ENCODE assay signal across 21 mouse cellular contexts in genomic region chr10:76771086-76771485, GRCm38 (mm10). TPM values are rescaled to one million over a fixed set of nuclear protein-coding genes. Genes with fewer than 3 reads are reported as not detected.
A peak's percentile ranks its signal among the peaks of the same experiment; 100 is the strongest.
DNase-seq lines count a peak whose midpoint lies in the region; ATAC-seq and TF ChIP-seq lines count a peak whose summit lies in the region.
"Had no signal": no experiment of that assay in that cellular context is flagged by ENCODE, and none has a peak within 500 bp of the region (broad histone marks: within the 10 kb centered on the region; RNA-seq: fewer than 3 reads in every experiment).

No protein-coding gene starts in this region.

- no peaks in the 10 kb centered on the region for H3K36me3 ChIP-seq in kidney, embryonic 16.5 days (ENCODE audit: insufficient read depth, low read length)
- H3K36me3 ChIP-seq in ES-E14 (ENCODE audit: control insufficient read depth, insufficient read depth, low read length, poor library complexity, severe bottlenecking) = no peaks in the 10 kb centered on the region
- H3K36me3 ChIP-seq in embryonic facial prominence, embryonic 10.5 days (replicated peaks) = peaks cover 19% of the 10 kb centered on the region
- H3K36me3 ChIP-seq: heart, embryonic 13.5 days had no signal

- H3K27ac ChIP-seq in kidney, embryonic 16.5 days (ENCODE audit: low read length) = no peak overlapping the region
- no peak overlapping the region for H3K27ac ChIP-seq in ES-E14 (ENCODE audit: insufficient read depth, low read depth, low read length, poor library complexity, severe bottlenecking)
- no peak overlapping the region for H3K27ac ChIP-seq in embryonic facial prominence, embryonic 10.5 days (replicated peaks)
- H3K27ac ChIP-seq: heart, embryonic 13.5 days had no signal

- 0 out of 2 replicates have a peak, but pooled peaks have one; percentile 12 for ATAC-seq in kidney, embryonic 16.5 days (ENCODE audit: low FRiP score, low TSS enrichment)
- ATAC-seq: CD4-positive, CD25-positive, alpha-beta regulatory T cell, adult 4 months; forebrain, embryonic 14.5 days; hindbrain, embryonic 16.5 days; inflammation-experienced regulatory T-cells, adult 6 months; intestine, postnatal 0 days had no signal

- in situ Hi-C loops in ES-E14 (cut with MboI; ENCODE audit: low sequenced_read_pairs in 2 of 2, unreplicated experiment in 2 of 2) = no loop called here

- H3K9ac ChIP-seq in kidney, embryonic 16.5 days (replicated peaks; ENCODE audit: low read length) = no peak overlapping the region
- no peak overlapping the region for H3K9ac ChIP-seq in ES-E14 (ENCODE audit: insufficient read depth, low read depth, low read length, poor library complexity, severe bottlenecking)
- H3K9ac ChIP-seq: heart, embryonic 13.5 days had no signal

- H3K4me1 ChIP-seq in kidney, embryonic 16.5 days (ENCODE audit: insufficient read depth, low read length) = no peaks in the 10 kb centered on the region
- H3K4me1 ChIP-seq in ES-E14 (ENCODE audit: control insufficient read depth in 2 of 2, insufficient read depth in 2 of 2, low read length in 2 of 2, poor library complexity in 1 of 2) = peaks cover 2 to 3% of the 10 kb centered on the region in 2 experiments; a peak in 1 of 4 replicates
- H3K4me1 ChIP-seq in embryonic facial prominence, embryonic 10.5 days = peaks cover 4% of the 10 kb centered on the region; the same call in 1 of the 2 replicates

- H3K4me2 ChIP-seq in kidney, embryonic 16.5 days (replicated peaks; ENCODE audit: low read depth, low read length) = no peak overlapping the region
- H3K4me2 ChIP-seq: heart, embryonic 13.5 days had no signal

- 54% methylated on average over 5 of the region's 5 CpGs for WGBS in kidney, embryonic 16.5 days
- WGBS in embryonic facial prominence, embryonic 10.5 days = 54% methylated on average over 5 of the region's 5 CpGs

- H3K9me3 ChIP-seq in kidney, embryonic 16.5 days (ENCODE audit: low read length) = no peaks in the 10 kb centered on the region
- no peaks in the 10 kb centered on the region for H3K9me3 ChIP-seq in ES-E14 (ENCODE audit: control insufficient read depth, insufficient read depth, low read depth, low read length)
- no peaks in the 10 kb centered on the region for H3K9me3 ChIP-seq in embryonic facial prominence, embryonic 10.5 days

- DNase-seq in cerebellum, adult 9-11 months = peak; percentile 5
- DNase-seq in cerebellum, postnatal 14 days = no peak
- DNase-seq in kidney, adult 18-20 months = no peak
- DNase-seq in ES-E14 (ENCODE audit: low read depth, low spot score) = peak; percentile 25
- peak; percentile 16 for DNase-seq in embryonic facial prominence, embryonic 10.5 days (ENCODE audit: low spot score)
- no peak for DNase-seq in layer of hippocampus, adult 9-10 months (ENCODE audit: low spot score)
- DNase-seq: adrenal gland, adult 2 months; adrenal gland, postnatal 25 days; B cell, adult 2 months; cerebellum, adult 18-20 months; cerebellum, postnatal 10 days; heart, adult 18-20 months; heart, postnatal 36 days had no signal

- H3K4me3 ChIP-seq in kidney, embryonic 16.5 days (ENCODE audit: low read length) = no peak overlapping the region
- peak overlapping the region in 1 of 2 experiments; percentile 50; a peak in 3 of 4 replicates for H3K4me3 ChIP-seq in ES-E14 (ENCODE audit: insufficient read depth in 1 of 2, low read depth in 1 of 2, low read length in 2 of 2, poor library complexity in 1 of 2, severe bottlenecking in 1 of 2)
- no peak overlapping the region for H3K4me3 ChIP-seq in embryonic facial prominence, embryonic 10.5 days
- H3K4me3 ChIP-seq: heart, embryonic 13.5 days had no signal

- H3K27me3 ChIP-seq in kidney, embryonic 16.5 days (ENCODE audit: insufficient read depth, low read length) = no peaks in the 10 kb centered on the region
- H3K27me3 ChIP-seq in embryonic facial prominence, embryonic 10.5 days (replicated peaks; ENCODE audit: low read depth, poor library complexity, severe bottlenecking) = no peaks in the 10 kb centered on the region
- H3K27me3 ChIP-seq: heart, embryonic 13.5 days had no signal

TF ChIP-seq in ES-E14, 5 proteins besides CTCF, POLR2A, EP300 and RAD21:
- TF ChIP-seq HCFC1 (IDR thresholded peaks at IDR 0.05; ENCODE audit: borderline replicate concordance, insufficient read depth, low read length) (no peak), ZC3H11A (IDR thresholded peaks at IDR 0.05; ENCODE audit: borderline replicate concordance, low read depth, low read length) (no peak), ZNF384 (IDR thresholded peaks at IDR 0.05; ENCODE audit: low read depth, low read length) (no peak), MAFK (IDR thresholded peaks at IDR 0.05; ENCODE audit: insufficient read depth, low read depth, low read length) (no peak), CHD2 (IDR thresholded peaks at IDR 0.05; ENCODE audit: low read depth, low read length) (no peak)
TF ChIP-seq in ES-E14: peak in this region for 0.

RNA-seq across cellular contexts. Expression of gene Col6a1, which starts 45.1 kb away (rescaled TPM):
- 94.8 and 128 TPM in 2 replicates for polyA plus RNA-seq in kidney, embryonic 16.5 days (2015; fragmentation: Nextera tagmentation; extraction: Ambion mirVana)
- 1.5 and 4.9 TPM in 2 replicates for total RNA-seq in ES-E14 (2012; rRNA removed)
- 7.0 and 12.3 TPM in 2 replicates for polyA plus RNA-seq in embryonic facial prominence, embryonic 10.5 days (2016; fragmentation: Nextera tagmentation; extraction: Ambion mirVana)
- total RNA-seq: common myeloid progenitor, adult 5-6 weeks had no signal
- polyA plus RNA-seq: CD4-positive, CD25-positive, alpha-beta regulatory T cell, adult 4 months; inflammation-experienced regulatory T-cells, adult 6 months had no signal

Comparison
In these comparisons a context has a peak if more than half of its experiments do, and no peak if none do; other contexts are left out.
1. DNase-seq: peak in cerebellum, adult 9-11 months (single experiment), ES-E14 (single experiment) and embryonic facial prominence, embryonic 10.5 days (single experiment); none in cerebellum, postnatal 14 days (0 of 2), kidney, adult 18-20 months (single experiment) and layer of hippocampus, adult 9-10 months (single experiment).